Mouse (Mus musculus): ENCODE measurements around the gene Hist1h2bg.
A peak's percentile ranks its signal among the peaks of the same experiment; 100 is the strongest.
"Not testable (repeated sequence)": the region's sequence is repeated elsewhere in the genome, so short reads cannot be mapped to it uniquely, and the experiment has no call there.

Hist1h2bg gene

GRCm38 (mm10) chr13:23539821-23540220 is 31.4 kb upstream of the Hist1h2bg start:
- not testable (repeated sequence) for DNase-seq

- DNase-seq, result no peak
Observed at GRCm38 (mm10) chr13:23541497-23541896, 29.7 kb upstream of the Hist1h2bg start.

GRCm38 (mm10) chr13:23542225-23542980 is 28.8 kb upstream of the Hist1h2bg start:
- DNase-seq, result not testable (repeated sequence)

DNA sequence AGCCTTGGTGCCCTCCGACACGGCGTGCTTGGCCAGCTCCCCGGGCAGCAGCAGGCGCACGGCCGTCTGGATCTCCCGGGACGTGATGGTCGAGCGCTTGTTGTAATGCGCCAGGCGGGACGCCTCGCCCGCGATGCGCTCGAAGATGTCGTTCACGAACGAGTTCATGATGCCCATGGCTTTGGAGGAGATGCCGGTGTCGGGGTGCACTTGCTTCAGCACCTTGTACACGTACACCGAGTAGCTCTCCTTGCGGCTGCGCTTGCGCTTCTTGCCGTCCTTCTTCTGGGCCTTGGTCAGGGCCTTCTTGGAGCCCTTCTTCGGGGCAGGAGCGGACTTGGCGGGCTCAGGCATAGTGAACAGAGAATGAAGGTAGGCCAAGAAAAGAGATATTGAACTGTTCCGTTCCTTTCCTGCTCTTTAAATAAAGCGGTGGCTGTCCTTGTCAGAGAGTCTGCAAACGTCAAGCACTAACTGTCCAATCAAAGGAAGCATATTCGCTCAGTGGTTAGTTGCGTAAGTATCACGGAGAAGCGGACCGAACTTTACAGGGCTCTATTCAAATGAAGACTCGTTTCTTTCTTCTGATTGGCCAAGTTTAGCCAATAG is 28.1 kb upstream of the Hist1h2bg start, which contains the start of gene Hist1h2bh:
Gene Hist1h2bh (minus strand): TSS at position 394 of the 609 bp plus-strand sequence.
- DNase-seq, result peak; percentile 42 to 54

GRCm38 (mm10) chr13:23543965-23544786 is 27.0 kb upstream of the Hist1h2bg start, which contains the start of gene Hist1h3f:
Hist1h3f (plus strand) TSS chr13:23544052.
- DNase-seq, result peak; percentile 69 to 78

- peak; percentile 26 to 35 for DNase-seq
Observed at GRCm38 (mm10) chr13:23544787-23545120, 26.4 kb upstream of the Hist1h2bg start.

GRCm38 (mm10) chr13:23546694-23547093 is 24.5 kb upstream of the Hist1h2bg start:
- DNase-seq, result no peak

- no peak for DNase-seq
Observed at GRCm38 (mm10) chr13:23550761-23551145, 20.4 kb upstream of the Hist1h2bg start.

DNA sequence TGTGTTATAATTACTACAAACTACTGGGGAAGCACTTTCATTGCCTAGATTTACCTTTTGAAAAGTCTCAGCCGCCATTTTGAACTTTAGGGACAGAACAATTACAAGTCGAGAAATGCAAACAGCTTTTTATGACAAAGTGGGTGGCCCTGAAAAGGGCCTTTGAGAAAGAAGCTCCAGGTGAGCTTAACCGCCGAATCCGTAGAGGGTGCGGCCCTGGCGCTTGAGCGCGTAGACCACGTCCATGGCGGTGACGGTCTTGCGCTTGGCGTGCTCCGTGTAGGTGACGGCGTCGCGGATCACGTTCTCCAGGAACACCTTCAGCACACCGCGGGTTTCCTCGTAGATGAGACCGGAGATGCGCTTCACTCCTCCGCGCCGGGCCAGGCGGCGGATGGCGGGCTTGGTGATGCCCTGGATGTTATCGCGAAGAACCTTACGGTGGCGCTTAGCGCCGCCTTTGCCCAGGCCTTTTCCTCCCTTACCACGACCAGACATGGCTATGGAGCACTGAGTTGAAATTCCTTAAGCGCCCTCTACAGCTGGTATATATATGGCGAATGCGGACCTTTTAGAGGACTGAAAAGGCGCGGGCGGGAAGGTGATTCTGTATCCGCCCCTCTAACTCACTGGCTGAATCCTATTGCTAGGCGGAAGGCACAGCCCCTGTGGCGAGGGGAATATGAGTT is 19.9 kb upstream of the Hist1h2bg start, which contains the start of gene Hist1h4f:
Gene Hist1h4f (minus strand): TSS at position 503 of the 689 bp plus-strand sequence.
- DNase-seq, result peak; percentile 87 to 89

GRCm38 (mm10) chr13:23551931-23552914 is 19.0 kb upstream of the Hist1h2bg start:
- no peak for DNase-seq

DNA sequence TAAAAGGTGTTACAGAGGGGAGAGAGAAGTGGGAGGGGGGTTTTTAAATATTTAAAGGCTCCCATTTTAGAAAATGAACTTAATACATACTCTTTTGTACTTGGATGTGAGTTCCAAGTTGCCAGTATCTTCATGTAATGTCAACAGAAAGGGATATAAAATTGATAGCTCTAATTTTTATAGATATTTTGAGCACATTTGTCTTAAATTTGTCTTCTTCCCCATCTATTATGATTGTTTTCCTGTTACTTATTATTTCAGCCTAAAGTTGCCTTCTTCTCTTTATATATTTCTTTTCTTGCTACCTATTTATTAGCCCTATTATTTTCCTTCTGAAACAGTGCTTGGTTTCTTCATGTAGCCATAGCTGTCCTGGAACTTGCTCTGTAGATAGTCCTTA is 18.2 kb upstream of the Hist1h2bg start, which contains the start of gene Hist1h1d:
Gene Hist1h1d (plus strand): TSS at position 301 of the 400 bp plus-strand sequence.
- DNase-seq, result no peak

DNA sequence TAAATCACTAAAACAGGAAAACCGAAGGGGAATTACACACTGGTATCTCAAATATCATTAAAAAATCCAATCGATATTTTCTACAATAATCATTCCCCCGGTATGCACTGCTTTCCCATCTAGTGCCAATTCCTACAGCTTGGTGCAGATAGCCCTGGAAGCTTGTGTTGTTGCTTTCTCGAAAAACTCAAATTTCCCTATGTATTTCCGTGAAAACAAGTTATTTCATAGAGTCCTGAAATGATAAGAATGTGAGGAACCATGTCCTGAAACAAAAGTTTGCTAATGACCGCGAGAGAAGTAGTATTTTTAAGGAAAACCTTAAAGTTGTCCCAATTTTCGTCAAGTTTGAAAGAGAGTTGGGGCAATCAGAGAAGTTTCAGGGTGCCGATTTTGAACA is 16.8 kb upstream of the Hist1h2bg start:
- no peak for DNase-seq

- peak; percentile 77 to 83 for DNase-seq
Observed at GRCm38 (mm10) chr13:23554925-23555838, 16.0 kb upstream of the Hist1h2bg start.

DNA sequence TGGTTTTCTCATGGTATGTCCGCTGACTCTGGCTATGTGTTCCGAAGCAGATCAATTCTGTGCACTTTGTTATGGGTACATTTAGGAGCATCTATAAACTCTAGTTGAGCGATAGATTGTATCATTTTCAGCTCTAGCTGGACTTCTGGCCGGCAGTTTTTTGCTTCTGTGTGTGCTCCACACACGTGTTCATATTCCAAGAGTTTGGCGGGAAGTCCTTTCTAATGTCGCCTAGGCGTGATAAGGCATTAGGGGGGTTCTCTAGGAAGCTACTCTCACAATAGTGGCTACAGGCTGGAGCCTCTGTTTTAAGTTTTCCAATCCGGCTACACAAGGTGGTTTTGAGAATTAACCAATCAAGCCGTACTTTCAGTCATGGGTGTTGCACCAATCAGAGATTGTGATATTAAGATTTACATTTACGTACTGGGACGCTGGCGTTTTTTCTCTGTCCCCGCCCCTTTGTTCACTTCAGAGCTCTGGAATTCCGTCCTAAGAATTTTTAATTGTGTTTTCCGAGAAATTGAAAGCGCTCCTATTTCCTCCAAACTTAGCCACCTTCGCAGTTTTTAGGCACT is 15.3 kb upstream of the Hist1h2bg start:
- peak; percentile 64 to 77 for DNase-seq

DNA sequence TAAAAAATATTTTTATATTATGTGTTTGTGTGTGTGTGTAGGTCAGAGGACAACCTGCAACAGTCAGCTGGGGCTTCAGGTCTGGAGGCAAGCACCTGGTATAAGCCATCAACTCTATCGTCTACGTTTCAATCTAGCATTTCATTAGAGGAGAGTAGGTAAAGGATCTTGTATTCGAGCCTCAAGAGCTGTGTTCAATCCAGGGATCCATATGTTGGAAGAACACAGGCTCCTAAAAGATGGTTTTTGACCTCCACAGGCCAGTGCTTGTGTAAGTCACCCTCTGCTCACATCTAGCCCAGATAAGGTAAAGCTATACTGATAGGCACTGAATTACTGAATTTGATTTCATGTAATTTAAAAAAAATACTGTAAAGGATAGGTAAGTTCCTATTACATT is 14.3 kb upstream of the Hist1h2bg start:
- no peak for DNase-seq

DNA sequence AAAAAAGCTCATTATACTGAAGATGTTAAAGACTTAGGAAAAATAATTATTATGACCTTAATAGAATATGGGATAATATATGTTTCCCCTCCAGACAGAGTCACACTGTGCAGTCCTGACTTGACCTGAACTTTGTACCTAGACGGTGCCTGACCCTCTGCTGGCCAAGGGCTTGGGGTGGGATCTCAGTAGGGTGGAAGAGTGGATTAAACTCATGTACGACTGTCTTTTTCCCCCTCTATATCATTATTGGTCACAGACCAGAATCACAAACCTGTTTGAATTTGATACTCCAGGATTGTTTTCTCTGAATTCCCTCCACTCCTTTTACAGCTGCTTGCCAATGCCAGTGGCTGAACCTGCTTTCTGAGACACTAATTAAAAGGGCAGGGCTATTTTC is 10.5 kb upstream of the Hist1h2bg start:
- DNase-seq, result not testable (repeated sequence)

GRCm38 (mm10) chr13:23561531-23561882 is 9.7 kb upstream of the Hist1h2bg start:
- not testable (repeated sequence) for DNase-seq

DNA sequence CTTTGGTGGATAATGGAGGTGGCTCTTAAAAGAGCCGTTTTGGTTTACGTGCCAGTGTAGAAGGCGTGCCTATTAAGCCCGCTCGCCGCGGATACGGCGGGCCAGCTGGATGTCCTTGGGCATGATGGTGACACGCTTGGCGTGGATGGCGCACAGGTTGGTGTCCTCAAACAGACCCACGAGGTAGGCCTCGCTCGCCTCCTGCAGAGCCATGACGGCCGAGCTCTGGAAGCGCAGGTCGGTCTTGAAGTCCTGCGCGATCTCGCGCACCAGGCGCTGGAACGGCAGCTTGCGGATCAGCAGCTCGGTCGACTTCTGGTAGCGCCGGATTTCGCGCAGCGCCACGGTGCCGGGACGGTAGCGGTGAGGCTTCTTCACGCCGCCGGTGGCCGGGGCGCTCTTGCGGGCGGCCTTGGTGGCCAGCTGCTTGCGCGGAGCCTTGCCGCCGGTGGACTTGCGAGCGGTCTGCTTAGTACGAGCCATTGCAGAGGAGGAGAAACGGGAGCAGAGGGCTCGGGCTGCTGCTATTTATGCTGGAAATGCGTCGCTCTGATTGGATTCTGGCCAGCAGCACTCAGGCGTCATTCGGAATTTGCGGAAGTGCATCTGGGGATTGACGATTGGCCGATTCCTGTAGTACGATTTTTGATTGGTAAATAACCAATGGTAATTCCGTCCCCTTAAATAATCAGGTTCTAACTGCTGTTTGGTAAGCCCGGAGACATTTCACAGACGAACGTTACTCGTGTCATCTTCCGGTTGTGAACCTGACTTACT is 9.1 kb upstream of the Hist1h2bg start, which contains the start of gene Hist1h3e:
Gene Hist1h3e (minus strand): TSS at position 487 of the 777 bp plus-strand sequence.
- peak; percentile 92 for DNase-seq

All from cerebellum, postnatal 25 days (tissue).